Mouse (Mus musculus) lung, adult 2 months (tissue): ENCODE data around the gene Rbm34.

Experiments used
- CTCF ChIP-seq: fragments of 200-500 bp; IDR thresholded peaks from 2 replicates; pipeline ENCODE4 v1.5.1; 2011; ENCODE audit warnings: mild to moderate bottlenecking, low read length, control low read depth; ENCODE audit not compliant: insufficient read depth
- POLR2A ChIP-seq: fragments of 200-500 bp; IDR thresholded peaks from 2 replicates; pipeline ENCODE4 v1.6.1; 2011; ENCODE audit warnings: low read depth, mild to moderate bottlenecking, control low read depth, low read length, borderline replicate concordance; ENCODE audit errors: extremely low read depth

DNA sequence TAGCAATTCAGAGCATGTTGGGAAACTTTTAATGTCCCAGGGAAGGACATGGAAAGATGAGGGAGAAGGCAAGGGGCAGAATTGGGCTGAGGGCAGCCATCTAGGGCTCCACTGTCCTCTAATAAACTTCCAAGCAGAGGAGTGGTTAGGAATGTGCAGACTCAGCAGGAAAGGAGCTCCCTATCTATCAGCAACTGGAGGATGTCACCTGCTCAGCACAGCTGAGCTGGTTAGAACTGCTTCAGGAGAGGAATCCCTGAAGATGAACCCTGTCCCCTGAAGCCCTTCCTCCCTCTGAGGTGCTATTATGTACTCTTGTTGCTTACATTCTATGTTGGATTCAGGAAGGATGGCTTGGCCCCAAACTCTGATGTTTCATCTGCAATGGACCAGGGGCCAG, 42.8 kb downstream of the Rbm34 start:
- no peak for TF ChIP-seq CTCF
- no peak for TF ChIP-seq POLR2A
